Mouse (Mus musculus) lung, embryonic 15.5 days (tissue): ENCODE results near the gene Susd3. TPM values are rescaled to one million over a fixed set of nuclear protein-coding genes. Genes with fewer than 3 reads are reported as not detected.

Source experiments
- ATAC-seq: fragments of 200-750 bp; cut with Nextera tagmentation; 2 replicates; pipeline ENCODE4 v1.8.0; 2017; ENCODE audit warnings: moderate number of reproducible peaks, borderline replicate concordance; ENCODE audit not compliant: low FRiP score, low TSS enrichment; ENCODE audit errors: extremely low read depth
- H3K27ac ChIP-seq: fragments of 300-500 bp; sonication (generic); 2 replicates; pipeline ENCODE4 v1.5.1; 2015; ENCODE audit warnings: moderate library complexity, mild to moderate bottlenecking, inconsistent platforms
- H3K27me3 ChIP-seq: fragments of 300-500 bp; sonication (generic); 2 replicates; pipeline ENCODE4 v1.6.1; 2015; ENCODE audit warnings: inconsistent platforms
- H3K36me3 ChIP-seq: fragments of 300-500 bp; sonication (generic); 2 replicates; pipeline ENCODE4 v1.6.1; 2015; ENCODE audit warnings: inconsistent platforms
- H3K4me1 ChIP-seq: fragments of 300-500 bp; sonication (generic); 2 replicates; pipeline ENCODE4 v1.6.1; 2015; ENCODE audit warnings: inconsistent platforms
- H3K4me2 ChIP-seq: fragments of 300-500 bp; sonication (generic); 2 replicates; pipeline ENCODE4 v1.6.1; 2015; ENCODE audit warnings: inconsistent platforms, mild to moderate bottlenecking, moderate library complexity
- H3K4me3 ChIP-seq: fragments of 300-500 bp; sonication (generic); 2 replicates; pipeline ENCODE4 v1.5.1; 2015; ENCODE audit warnings: mild to moderate bottlenecking, inconsistent platforms
- H3K9ac ChIP-seq: fragments of 300-500 bp; sonication (generic); 2 replicates; pipeline ENCODE4 v1.6.1; 2015; ENCODE audit warnings: inconsistent platforms
- H3K9me3 ChIP-seq: fragments of 300-500 bp; sonication (generic); 2 replicates; pipeline ENCODE4 v1.6.1; 2016; ENCODE audit warnings: inconsistent platforms
- WGBS: fragments of 180-500 bp; shearing (Covaris S2); methylation state at CpG from one replicate; pipeline ENCODE4 v1.1.7; 2015; 5-methylcytosine and 5-hydroxymethylcytosine counted together
- polyA plus RNA-seq: library from polyadenylated mRNA; unstranded; fragments of >200 nt; fragmentation: Nextera tagmentation; extraction: Ambion mirVana; gene quantifications from 2 replicates; pipeline ENCODE4 v1.2.1, GENCODE M21; 2015

The Susd3 gene
- 1.5 and 2.2 TPM in 2 replicates for polyA plus RNA-seq

- Histone ChIP-seq H3K9ac (peak within 1 kb of the TSS; percentile 5; the same call in 1 of the 2 replicates), H3K4me3 (peak within 1 kb of the TSS; percentile 40)
- WGBS: 24% methylated on average over 6 of the region's 8 CpGs
Observed at GRCm38 (mm10) chr13:49248467-49248862, at the start of gene Susd3. TSS of gene Susd3 (minus strand) at chr13:49248706.

GRCm38 (mm10) chr13:49296270-49296669 lies 47.8 kb upstream of the Susd3 start:
- Histone ChIP-seq H3K27me3 (no peaks in the 10 kb centered on the region), H3K4me2 (no peak overlapping the region), H3K27ac (no peak overlapping the region), H3K36me3 (no peaks in the 10 kb centered on the region), H3K9me3 (no peaks in the 10 kb centered on the region), H3K4me3 (no peak overlapping the region), H3K9ac (no peak overlapping the region), H3K4me1 (peaks cover 4% of the 10 kb centered on the region; the same call in 1 of the 2 replicates)
- 76% methylated on average over 7 of the region's 7 CpGs for WGBS
- ATAC-seq: no peak

More at GRCm38 (mm10) chr13:49248467-49248862, at the start of gene Susd3:
- H3K9me3 ChIP-seq: no peaks in the 10 kb centered on the region
- H3K27me3 ChIP-seq: peaks cover 31% of the 10 kb centered on the region
- no peaks in the 10 kb centered on the region for H3K36me3 ChIP-seq
- H3K27ac ChIP-seq: no peak within 1 kb of the TSS
- H3K4me2 ChIP-seq: peak within 1 kb of the TSS; percentile 76
- no peak for ATAC-seq
- peaks cover 13% of the 10 kb centered on the region for H3K4me1 ChIP-seq

- H3K9ac ChIP-seq: no peak overlapping the region
- H3K27me3 ChIP-seq: no peaks in the 10 kb centered on the region
- ATAC-seq: no peak
- peaks cover 4% of the 10 kb centered on the region; the same call in 1 of the 2 replicates for H3K4me1 ChIP-seq
- 69% methylated on average over 9 of the region's 9 CpGs for WGBS
- H3K36me3 ChIP-seq: no peaks in the 10 kb centered on the region
- no peaks in the 10 kb centered on the region for H3K9me3 ChIP-seq
- no peak overlapping the region for H3K4me3 ChIP-seq
- no peak overlapping the region for H3K27ac ChIP-seq
- no peak overlapping the region for H3K4me2 ChIP-seq
Observed at GRCm38 (mm10) chr13:49294108-49294507, 45.6 kb upstream of the Susd3 start.

- H3K9ac ChIP-seq: no peak overlapping the region
- H3K27me3 ChIP-seq: no peaks in the 10 kb centered on the region
- H3K4me3 ChIP-seq: no peak overlapping the region
- H3K9me3 ChIP-seq: no peaks in the 10 kb centered on the region
- H3K4me1 ChIP-seq: no peaks in the 10 kb centered on the region
- ATAC-seq: no peak
- H3K4me2 ChIP-seq: no peak overlapping the region
- no peaks in the 10 kb centered on the region for H3K36me3 ChIP-seq
- WGBS: 85% methylated on average over 6 of the region's 6 CpGs
- H3K27ac ChIP-seq: no peak overlapping the region
Observed at GRCm38 (mm10) chr13:49291949-49292348, 43.4 kb upstream of the Susd3 start.

GRCm38 (mm10) chr13:49291398-49291797 lies 42.9 kb upstream of the Susd3 start:
- H3K27me3 ChIP-seq: no peaks in the 10 kb centered on the region
- H3K27ac ChIP-seq: no peak overlapping the region
- H3K4me2 ChIP-seq: no peak overlapping the region
- H3K9me3 ChIP-seq: no peaks in the 10 kb centered on the region
- no peak for ATAC-seq
- H3K4me3 ChIP-seq: no peak overlapping the region
- no peaks in the 10 kb centered on the region for H3K4me1 ChIP-seq
- no peaks in the 10 kb centered on the region for H3K36me3 ChIP-seq
- 33% methylated on average over 1 of the region's 1 CpGs for WGBS
- no peak overlapping the region for H3K9ac ChIP-seq

- Histone ChIP-seq H3K4me3 (no peak overlapping the region), H3K9ac (no peak overlapping the region), H3K27me3 (no peaks in the 10 kb centered on the region), H3K9me3 (no peaks in the 10 kb centered on the region), H3K27ac (no peak overlapping the region), H3K4me2 (no peak overlapping the region), H3K36me3 (no peaks in the 10 kb centered on the region), H3K4me1 (no peaks in the 10 kb centered on the region)
- ATAC-seq: no peak
- 79% methylated on average over 6 of the region's 6 CpGs for WGBS
Observed at GRCm38 (mm10) chr13:49287224-49287623, 38.7 kb upstream of the Susd3 start.

- no peak overlapping the region for H3K27ac ChIP-seq
- no peak for ATAC-seq
- no peaks in the 10 kb centered on the region for H3K36me3 ChIP-seq
- no peak overlapping the region for H3K9ac ChIP-seq
- H3K9me3 ChIP-seq: no peaks in the 10 kb centered on the region
- 74% methylated on average over 3 of the region's 3 CpGs for WGBS
- H3K4me2 ChIP-seq: no peak overlapping the region
- H3K27me3 ChIP-seq: no peaks in the 10 kb centered on the region
- H3K4me1 ChIP-seq: no peaks in the 10 kb centered on the region
- no peak overlapping the region for H3K4me3 ChIP-seq
Observed at GRCm38 (mm10) chr13:49286750-49287149, 38.2 kb upstream of the Susd3 start.

GRCm38 (mm10) chr13:49283686-49284085 lies 35.2 kb upstream of the Susd3 start:
- no peak overlapping the region for H3K4me2 ChIP-seq
- no peak overlapping the region for H3K9ac ChIP-seq
- H3K4me3 ChIP-seq: no peak overlapping the region
- ATAC-seq: no peak
- 63% methylated on average over 9 of the region's 9 CpGs for WGBS
- H3K27me3 ChIP-seq: no peaks in the 10 kb centered on the region
- H3K4me1 ChIP-seq: no peaks in the 10 kb centered on the region
- no peaks in the 10 kb centered on the region for H3K36me3 ChIP-seq
- H3K27ac ChIP-seq: no peak overlapping the region
- no peaks in the 10 kb centered on the region for H3K9me3 ChIP-seq

- Histone ChIP-seq H3K4me2 (no peak overlapping the region), H3K4me3 (no peak overlapping the region), H3K9me3 (no peaks in the 10 kb centered on the region), H3K27me3 (no peaks in the 10 kb centered on the region), H3K4me1 (no peaks in the 10 kb centered on the region), H3K36me3 (no peaks in the 10 kb centered on the region), H3K27ac (no peak overlapping the region), H3K9ac (no peak overlapping the region)
- ATAC-seq: no peak
- 33% methylated on average over 2 of the region's 2 CpGs for WGBS
Observed at GRCm38 (mm10) chr13:49282168-49282567, 33.7 kb upstream of the Susd3 start.

GRCm38 (mm10) chr13:49271831-49272765 lies 23.6 kb upstream of the Susd3 start:
- WGBS: 44% methylated on average over 5 of the region's 5 CpGs
- H3K4me3 ChIP-seq: no peak overlapping the region
- no peak for ATAC-seq
- H3K9me3 ChIP-seq: no peaks in the 10 kb centered on the region
- no peaks in the 10 kb centered on the region for H3K4me1 ChIP-seq
- no peak overlapping the region for H3K9ac ChIP-seq
- peak overlapping the region; percentile 19; the same call in 1 of the 2 replicates for H3K27ac ChIP-seq
- H3K36me3 ChIP-seq: no peaks in the 10 kb centered on the region
- H3K4me2 ChIP-seq: no peak overlapping the region
- H3K27me3 ChIP-seq: no peaks in the 10 kb centered on the region

- H3K9ac ChIP-seq: no peak overlapping the region
- H3K9me3 ChIP-seq: no peaks in the 10 kb centered on the region
- H3K36me3 ChIP-seq: no peaks in the 10 kb centered on the region
- no peak overlapping the region for H3K4me3 ChIP-seq
- no peaks in the 10 kb centered on the region for H3K27me3 ChIP-seq
- ATAC-seq: no peak
- H3K4me2 ChIP-seq: no peak overlapping the region
- no peak overlapping the region for H3K27ac ChIP-seq
- no peaks in the 10 kb centered on the region for H3K4me1 ChIP-seq
- WGBS: 78% methylated on average over 8 of the region's 8 CpGs
Observed at GRCm38 (mm10) chr13:49270500-49270899, 22.0 kb upstream of the Susd3 start.

- H3K27ac ChIP-seq: no peak overlapping the region
- no peak overlapping the region for H3K4me2 ChIP-seq
- no peak for ATAC-seq
- H3K4me1 ChIP-seq: no peaks in the 10 kb centered on the region
- no peak overlapping the region for H3K9ac ChIP-seq
- H3K4me3 ChIP-seq: no peak overlapping the region
- 35% methylated on average over 2 of the region's 2 CpGs for WGBS
- no peaks in the 10 kb centered on the region for H3K9me3 ChIP-seq
- no peaks in the 10 kb centered on the region for H3K36me3 ChIP-seq
- no peaks in the 10 kb centered on the region for H3K27me3 ChIP-seq
Observed at GRCm38 (mm10) chr13:49267645-49268044, 19.1 kb upstream of the Susd3 start.
